Mouse (Mus musculus): ENCODE measurements at regions not wholly inside any gene's neighbourhood (a gene's known extent, or its start where the extent isn't known, plus 50 kb on each side); places are given as distances from the start of the nearest gene placed in this dataset.

DNA sequence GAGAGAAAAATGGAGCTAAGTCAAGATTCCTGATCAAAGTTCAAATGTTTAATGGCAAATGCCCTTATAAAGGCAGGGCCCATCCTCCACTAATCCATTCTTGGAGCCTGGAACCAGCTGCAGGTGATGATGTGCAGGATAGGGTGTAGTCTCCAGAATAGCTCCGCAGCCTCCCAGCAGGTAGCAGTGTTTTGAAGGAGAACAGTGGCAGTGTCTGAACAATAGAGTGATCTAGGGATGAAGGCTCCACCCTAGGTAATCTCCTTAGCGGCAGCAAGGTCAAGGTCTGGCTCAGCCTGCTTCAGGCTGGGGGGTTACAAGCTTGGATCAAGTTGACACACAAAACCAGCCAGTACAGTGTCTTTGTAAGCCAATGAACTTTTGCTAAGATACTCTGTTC is 351.4 kb downstream of the Dync2h1 start:
- no peak for TF ChIP-seq CTCF (IDR thresholded peaks at IDR 0.05; ENCODE audit: extremely low read depth, insufficient read length, insufficient replicate concordance, low read depth, low read length)
- no peak for TF ChIP-seq POLR2A (IDR thresholded peaks at IDR 0.05; ENCODE audit: low read depth, low read length)

All from small intestine, adult 2 months (tissue).